Mouse (Mus musculus): ENCODE measurements around the gene Fam98a.

GRCm38 (mm10) chr17:75550771-75551413, 854 bp downstream of the Fam98a start:
- no peak for TF ChIP-seq POLR2A (IDR thresholded peaks at IDR 0.05; ENCODE audit: low read depth, low read length)
- no peak for TF ChIP-seq CTCF (IDR thresholded peaks at IDR 0.05; ENCODE audit: extremely low read depth, insufficient read depth, insufficient read length, insufficient replicate concordance)

Measured in spleen, adult 2 months (tissue).